Mouse (Mus musculus) ovary, postnatal 36 days (tissue): Measurements from ENCODE around the gene Fam69b.

Source experiments
- DNase-seq: peaks from one replicate; pipeline ENCODE4 v3.0.0; 2022; ENCODE audit warnings: low spot score, mixed read lengths

Fam69b gene

GRCm38 (mm10) chr2:26626081-26626480 lies 2.2 kb upstream of the Fam69b start:
- DNase-seq = no peak

- no peak for DNase-seq
These were observed 658 bp downstream of the Fam69b start for GRCm38 (mm10) chr2:26628792-26629437.

- no peak for DNase-seq
These were observed 4.5 kb downstream of the Fam69b start for GRCm38 (mm10) chr2:26632541-26633395.

GRCm38 (mm10) chr2:26633953-26634530 lies 5.8 kb downstream of the Fam69b start:
- no peak for DNase-seq

GRCm38 (mm10) chr2:26634629-26635488 lies 6.6 kb downstream of the Fam69b start:
- no peak for DNase-seq

- no peak for DNase-seq
These were observed 7.5 kb downstream of the Fam69b start for GRCm38 (mm10) chr2:26635489-26636324.

GRCm38 (mm10) chr2:26636325-26636635 lies 8.0 kb downstream of the Fam69b start:
- no peak for DNase-seq

GRCm38 (mm10) chr2:26637316-26637932 lies 9.2 kb downstream of the Fam69b start:
- no peak for DNase-seq

- DNase-seq = no peak
These were observed 9.8 kb downstream of the Fam69b start for GRCm38 (mm10) chr2:26638039-26638438.

GRCm38 (mm10) chr2:26638572-26638971 lies 10.3 kb downstream of the Fam69b start:
- no peak for DNase-seq

GRCm38 (mm10) chr2:26639083-26639482 lies 10.8 kb downstream of the Fam69b start:
- peak; percentile 24 for DNase-seq

GRCm38 (mm10) chr2:26639838-26640830 lies 11.9 kb downstream of the Fam69b start:
- peak; percentile 96 for DNase-seq

- no peak for DNase-seq
These were observed 12.9 kb downstream of the Fam69b start for GRCm38 (mm10) chr2:26641006-26641647.

- no peak for DNase-seq
These were observed 15.7 kb downstream of the Fam69b start for GRCm38 (mm10) chr2:26643942-26644341.

- peak; percentile 74 for DNase-seq
These were observed 18.5 kb downstream of the Fam69b start for GRCm38 (mm10) chr2:26646643-26647293.

- no peak for DNase-seq
These were observed 26.4 kb downstream of the Fam69b start for GRCm38 (mm10) chr2:26654687-26655086.

- no peak for DNase-seq
These were observed 29.2 kb downstream of the Fam69b start for GRCm38 (mm10) chr2:26657426-26657825.

GRCm38 (mm10) chr2:26661143-26661752 lies 33.0 kb downstream of the Fam69b start:
- DNase-seq = no peak
